Mouse (Mus musculus) mouse trophoblast stem cell (cell line): ENCODE measurements around the gene Kat7.

Source experiments
- in situ Hi-C, 2 experiments: fragments of 300-500 bp; cut with MseI, MboI; formaldehyde crosslinking; loops; 2 replicates in 1 of 2; 3 replicates in 1 of 2; pipeline ENCODE4 v1.15.1; 2025

Gene Kat7

DNA sequence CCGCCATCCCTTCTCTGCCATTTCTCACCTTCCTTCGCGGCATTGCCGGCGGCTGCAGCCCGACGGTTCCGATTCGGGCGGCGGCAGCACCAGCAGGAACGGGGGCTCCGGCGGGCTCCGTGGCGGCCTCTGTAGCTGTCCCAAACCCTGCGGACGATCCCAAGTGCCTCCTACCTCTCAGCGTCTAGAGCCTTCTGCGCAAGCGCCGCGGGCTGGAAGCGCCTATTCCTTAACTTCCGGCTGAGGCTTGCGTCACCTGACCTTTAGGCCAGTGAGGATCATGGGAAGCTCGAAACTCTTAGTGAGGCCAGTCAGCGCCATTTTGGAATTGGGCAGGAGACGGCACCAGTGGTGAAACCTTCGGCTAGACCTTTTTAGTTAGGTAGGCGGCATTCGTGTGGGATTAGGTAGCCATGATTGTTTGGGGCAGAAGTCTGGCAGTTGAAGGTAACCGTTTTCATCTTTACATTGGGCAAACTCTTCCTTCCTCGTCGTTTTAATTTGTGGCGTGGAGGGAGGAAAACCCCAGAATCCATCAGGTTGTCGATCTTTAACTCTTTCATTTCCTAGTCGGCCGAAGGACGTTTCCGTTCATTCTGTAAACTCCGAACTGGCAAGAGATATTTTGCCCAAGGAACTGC is at the start of gene Kat7:
Gene Kat7, minus strand, starts transcription at position 240 of the 641 bp plus-strand sequence.
- in situ Hi-C loops: no loop called here

DNA sequence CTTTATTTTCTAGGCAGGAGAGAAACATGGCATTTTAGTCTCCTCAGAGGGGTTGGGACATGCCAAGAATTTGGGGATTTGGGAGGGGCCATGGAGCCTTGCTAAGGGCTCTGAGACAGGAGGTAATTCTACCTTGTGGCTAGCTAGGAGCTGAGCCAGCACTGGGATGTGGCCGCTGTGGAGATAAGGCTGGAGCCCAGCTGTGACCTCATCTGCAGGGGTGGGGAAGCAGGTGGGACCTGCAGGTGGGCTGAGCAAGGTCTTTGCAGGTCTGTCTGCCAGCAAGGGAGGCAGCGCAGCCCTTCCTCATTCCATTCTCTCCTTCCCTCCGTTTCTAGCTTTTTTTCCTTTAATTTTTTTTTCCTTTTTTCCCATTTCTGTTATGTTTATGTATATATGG is 48.2 kb upstream of the Kat7 start:
- in situ Hi-C loops: no loop called here

GRCm38 (mm10) chr11:95356469-95357273 is 46.6 kb upstream of the Kat7 start:
- in situ Hi-C loops: no loop called here

- in situ Hi-C loops: no loop called here
Measured at GRCm38 (mm10) chr11:95356039-95356438, 46.0 kb upstream of the Kat7 start.

- in situ Hi-C loops: no loop called here
Measured at GRCm38 (mm10) chr11:95355661-95356011, 45.6 kb upstream of the Kat7 start.

DNA sequence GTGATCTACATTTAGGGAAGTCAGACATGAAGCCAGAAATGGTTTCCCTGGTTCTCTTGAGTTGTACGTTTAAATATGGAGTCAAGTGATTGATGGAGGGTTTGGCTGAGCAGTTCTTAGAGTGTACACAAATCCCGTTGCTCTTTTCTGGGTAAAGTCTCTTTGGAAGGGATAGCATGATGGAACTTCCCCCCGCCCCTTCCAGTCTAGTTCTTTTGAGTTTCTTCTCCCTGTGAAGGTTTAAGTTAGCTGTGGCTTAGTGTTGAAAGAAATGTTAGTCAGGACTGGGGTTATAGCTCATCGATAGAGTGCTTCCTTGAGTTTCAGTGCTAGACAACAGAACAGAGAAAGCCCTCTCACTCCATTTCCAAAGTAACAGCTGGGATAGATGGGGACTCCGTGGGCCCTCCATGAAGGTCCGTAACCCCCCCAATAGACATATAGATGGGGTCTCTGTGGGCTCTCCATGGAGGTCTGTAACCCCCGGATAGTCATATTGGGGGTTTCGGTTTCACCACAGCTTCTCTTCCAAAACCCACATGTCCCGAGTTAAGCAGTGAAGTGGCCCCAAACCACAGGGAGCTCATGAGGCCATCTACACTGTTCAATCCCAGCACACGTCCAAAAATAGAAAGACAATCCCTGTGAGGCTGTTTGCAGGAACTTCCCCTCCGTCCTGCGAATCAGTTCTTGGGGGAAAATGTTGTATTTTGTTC is 45.1 kb upstream of the Kat7 start:
- in situ Hi-C loops: no loop called here

- in situ Hi-C loops: no loop called here
Measured at GRCm38 (mm10) chr11:95354228-95354944, 44.3 kb upstream of the Kat7 start.

DNA sequence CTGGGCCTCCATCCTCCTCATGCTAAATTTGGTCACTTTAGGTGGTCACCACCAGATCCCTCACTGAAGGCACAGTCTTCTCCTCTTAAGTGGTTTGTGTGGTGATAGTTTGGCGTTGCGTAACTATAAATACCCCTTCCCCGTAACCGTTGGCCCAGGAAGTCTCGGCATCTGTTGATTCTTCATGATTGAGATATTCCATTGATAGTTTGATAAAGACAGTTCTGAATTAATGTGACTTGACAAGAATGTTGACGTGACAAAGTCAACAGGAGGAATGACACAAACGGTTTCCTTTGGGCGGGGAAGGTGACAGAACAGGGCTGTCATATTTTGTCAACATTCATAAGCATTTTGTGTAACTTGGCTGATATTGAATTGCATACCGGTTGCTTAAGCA is 43.2 kb upstream of the Kat7 start:
- in situ Hi-C loops: no loop called here

GRCm38 (mm10) chr11:95352686-95353085 is 42.6 kb upstream of the Kat7 start:
- in situ Hi-C loops: no loop called here

GRCm38 (mm10) chr11:95350960-95351359 is 40.9 kb upstream of the Kat7 start:
- in situ Hi-C loops: no loop called here

DNA sequence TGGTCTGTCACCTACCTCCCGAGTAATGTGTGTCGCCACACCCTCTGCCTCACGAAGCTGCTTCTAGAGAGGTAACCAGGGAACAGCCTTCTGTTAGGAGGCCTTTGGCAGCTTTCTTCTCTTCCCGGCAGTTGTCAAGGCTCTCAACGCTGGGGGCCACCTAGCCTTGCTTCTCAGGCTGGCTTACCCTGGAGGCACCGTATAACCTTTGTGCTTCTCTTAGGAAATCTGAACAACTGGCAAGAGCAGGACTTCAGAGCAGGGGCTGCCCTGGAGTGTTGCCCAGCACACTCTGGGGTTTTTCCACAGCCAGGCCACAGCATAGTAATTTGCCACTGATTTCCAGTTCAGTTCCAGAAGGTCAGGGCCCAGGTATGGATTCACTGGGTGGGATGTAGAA is 40.2 kb upstream of the Kat7 start:
- in situ Hi-C loops: no loop called here

DNA sequence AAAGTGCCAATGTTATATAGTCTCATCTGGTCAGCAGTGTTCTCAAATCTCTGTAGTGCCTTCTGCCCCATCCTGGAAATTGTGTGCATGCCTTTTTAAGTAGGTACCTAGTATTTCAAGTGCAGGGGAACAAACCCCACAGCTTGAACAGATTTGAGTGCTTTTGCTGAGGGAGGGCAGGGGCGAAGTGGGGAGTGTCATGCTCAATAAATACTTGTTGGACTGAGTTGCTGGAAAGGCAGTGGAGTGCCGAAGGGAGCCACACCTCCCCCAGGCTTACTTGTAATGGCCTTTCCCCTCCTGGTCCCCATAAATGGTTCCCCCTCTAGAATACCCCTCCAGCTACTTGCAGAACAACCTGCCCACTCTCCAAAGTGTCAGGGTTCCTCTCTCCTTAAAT is 34.1 kb upstream of the Kat7 start:
- in situ Hi-C loops: no loop called here

DNA sequence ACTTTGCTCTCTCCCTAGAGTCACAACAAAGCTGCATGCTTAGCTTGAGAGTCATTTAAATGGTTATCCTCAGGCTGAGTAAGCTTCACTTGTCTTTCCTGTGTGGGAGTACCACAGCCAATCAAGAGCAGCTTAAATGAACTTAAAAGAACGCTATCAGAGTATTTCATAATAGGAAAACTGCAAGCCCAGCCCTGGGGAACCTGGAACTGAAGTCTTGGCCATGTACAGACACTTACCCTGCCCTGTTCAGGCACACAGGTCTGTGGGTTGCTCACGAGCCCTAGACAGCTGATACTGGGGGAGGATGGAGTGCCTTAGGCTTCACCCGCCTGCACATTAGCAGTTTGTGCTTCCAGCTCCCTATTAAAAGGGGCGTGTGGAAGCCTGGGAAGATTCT is 33.1 kb upstream of the Kat7 start:
- in situ Hi-C loops: no loop called here

DNA sequence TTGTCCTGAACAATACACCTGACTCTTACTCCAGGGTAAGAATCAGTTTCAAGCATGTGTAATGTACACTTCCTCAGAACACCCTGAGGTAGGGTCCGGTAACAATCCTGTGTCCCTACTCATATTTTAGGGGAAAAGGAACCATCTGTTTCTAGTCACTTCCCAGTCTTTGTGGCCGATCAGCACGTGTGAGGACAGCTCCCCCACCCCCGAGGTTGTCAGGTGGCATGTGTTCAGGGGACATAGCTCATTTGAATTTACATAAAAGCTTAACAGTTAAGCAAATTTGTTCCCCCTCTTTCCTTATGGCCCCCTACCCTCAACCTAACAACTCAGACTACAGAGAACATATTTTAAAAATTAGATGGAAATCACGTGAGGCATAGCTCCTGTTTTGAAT is 30.6 kb upstream of the Kat7 start:
- in situ Hi-C loops: no loop called here

GRCm38 (mm10) chr11:95340259-95340658 is 30.2 kb upstream of the Kat7 start:
- in situ Hi-C loops: no loop called here

DNA sequence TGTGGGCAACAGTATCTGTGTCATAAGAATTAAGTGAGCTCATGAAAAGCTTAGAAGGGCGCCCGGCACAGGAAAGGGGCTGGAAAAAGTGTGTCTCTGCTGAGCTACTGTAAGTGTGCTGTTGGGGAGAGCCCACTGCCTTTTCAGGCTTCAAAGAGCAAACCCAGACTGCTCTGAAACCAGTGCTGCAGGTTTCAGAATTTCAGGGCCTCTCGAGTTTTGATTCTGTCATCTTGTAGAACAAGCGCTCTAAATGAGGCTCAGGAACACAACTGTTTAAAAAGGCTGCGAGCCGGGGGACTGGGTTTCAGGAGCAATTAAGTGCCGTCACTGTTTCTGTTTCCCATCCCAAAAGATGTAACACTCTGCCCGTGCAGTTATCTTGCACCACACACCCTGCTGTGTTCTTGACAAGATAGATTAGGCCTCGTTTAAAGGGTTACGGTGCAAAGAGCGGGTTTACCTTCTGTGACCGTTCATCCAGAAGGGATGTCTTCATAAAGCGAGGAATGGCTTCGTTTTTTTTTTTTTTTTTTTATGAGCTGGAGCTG is 29.5 kb upstream of the Kat7 start:
- in situ Hi-C loops: no loop called here

- in situ Hi-C loops: no loop called here
Measured at GRCm38 (mm10) chr11:95337846-95338342, 27.8 kb upstream of the Kat7 start.

- in situ Hi-C loops: no loop called here
Measured at GRCm38 (mm10) chr11:95337129-95337813, 27.2 kb upstream of the Kat7 start.

DNA sequence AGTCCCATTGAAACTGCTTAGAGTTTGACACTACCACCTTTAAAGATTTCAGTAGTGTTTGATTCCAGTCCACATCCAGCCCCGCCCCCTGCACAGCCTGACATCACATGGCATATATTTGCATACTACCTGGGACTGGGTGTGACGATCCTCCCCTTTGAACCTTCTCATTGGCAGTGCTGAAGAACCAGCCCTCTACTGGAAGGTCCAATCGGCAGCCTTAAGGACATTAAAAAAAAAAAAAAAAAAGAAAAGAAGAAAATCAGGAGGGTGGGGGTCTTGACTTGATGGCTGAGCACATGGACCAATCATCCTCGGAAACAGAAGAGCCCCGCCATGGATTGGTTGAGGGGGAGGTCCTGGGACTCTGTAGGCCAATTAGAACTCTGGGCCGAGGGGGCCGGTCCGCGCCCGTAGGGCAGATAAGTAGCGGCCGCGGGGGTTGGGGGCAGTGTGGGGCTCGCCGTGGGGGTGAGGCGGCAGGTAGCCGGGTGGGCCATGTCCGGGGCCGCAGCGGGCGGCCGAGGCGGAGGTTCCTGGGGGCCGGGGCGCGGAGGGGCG is 26.6 kb upstream of the Kat7 start, which contains the start of gene Fam117a:
Gene Fam117a, plus strand, starts transcription at position 451 of the 561 bp plus-strand sequence.
- in situ Hi-C loops: no loop called here

DNA sequence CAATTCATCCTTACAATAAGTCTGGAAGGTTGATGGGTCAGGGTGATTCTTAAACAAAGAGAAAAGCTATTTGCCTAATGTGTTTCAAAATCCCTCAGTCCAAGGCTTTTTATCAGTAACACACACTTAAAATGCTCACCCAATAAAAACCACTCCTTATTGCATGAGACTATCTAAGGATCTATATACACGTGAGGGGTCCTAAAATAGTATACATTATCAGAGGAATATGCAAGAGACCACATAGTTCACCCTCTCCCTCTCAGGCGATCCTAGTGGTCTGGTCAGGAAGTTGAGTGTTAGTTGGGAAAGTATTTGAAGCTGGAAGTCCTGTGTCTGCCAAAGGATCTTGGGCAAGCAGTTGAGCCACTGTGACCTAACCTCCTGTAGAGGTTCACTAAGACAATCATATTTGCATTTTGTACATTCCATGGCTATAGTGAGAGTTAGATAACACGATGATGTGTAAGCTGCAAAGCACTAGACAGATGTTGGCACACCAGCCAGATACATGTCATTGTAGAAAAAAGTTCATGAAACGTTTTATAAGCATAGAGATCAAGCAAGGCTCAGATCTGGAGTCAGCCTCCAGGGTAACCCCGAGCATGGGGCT is 24.5 kb upstream of the Kat7 start:
- in situ Hi-C loops: no loop called here
